ENCODE assay signal across 23 mouse cellular contexts in the genomic region with DNA sequence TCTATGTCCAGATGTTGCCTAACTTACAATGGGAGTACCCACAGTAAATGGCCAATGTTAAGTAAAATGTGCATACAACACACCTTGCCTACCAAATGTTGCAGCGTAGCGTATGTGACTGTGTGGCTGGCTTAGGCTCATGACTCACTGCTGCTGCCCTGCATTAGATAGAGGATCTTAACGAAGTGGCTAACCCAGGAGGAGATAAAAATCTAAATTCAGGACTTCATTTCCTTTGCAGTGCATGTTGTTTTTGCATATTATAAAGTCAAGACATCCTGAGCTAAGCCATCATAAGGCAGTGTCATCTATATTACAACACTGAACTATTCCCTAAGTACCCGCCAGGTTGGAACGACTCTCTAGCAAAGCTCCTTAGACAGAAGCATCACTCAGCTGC.
"Had no signal": no experiment of that assay in that cellular context is flagged by ENCODE, and none has a peak within 500 bp of the region (broad histone marks: within the 10 kb centered on the region; RNA-seq: fewer than 3 reads in every experiment).

No protein-coding gene starts in this region.

- DNase-seq: gastrocnemius, postnatal 14 days; gastrocnemius, postnatal 36 days; heart, adult 11 months; heart, adult 2 months; heart, postnatal 14 days; heart, postnatal 36 days; kidney, adult 11 months; kidney, adult 2 months; kidney, adult 9 months; kidney, postnatal 14 days; kidney, postnatal 4 days; liver; liver, embryonic 13.5 days had no signal

- H3K4me3 ChIP-seq: heart, adult 2 months; heart, embryonic 13.5 days; heart, embryonic 15.5 days; hindbrain, embryonic 13.5 days; hindbrain, embryonic 15.5 days; kidney, embryonic 15.5 days; layer of hippocampus, adult 2 months; limb, embryonic 10.5 days; limb, embryonic 12.5 days; liver, embryonic 13.5 days had no signal

- H3K9me3 ChIP-seq: heart, embryonic 15.5 days; hindbrain, embryonic 13.5 days; hindbrain, embryonic 15.5 days; liver, embryonic 13.5 days had no signal

- H3K27me3 ChIP-seq: heart, embryonic 13.5 days; heart, embryonic 15.5 days; hindbrain, embryonic 13.5 days; hindbrain, embryonic 15.5 days; kidney, embryonic 15.5 days; limb, embryonic 12.5 days; liver, embryonic 13.5 days had no signal

- H3K4me1 ChIP-seq: heart, embryonic 13.5 days; heart, embryonic 15.5 days; hindbrain, embryonic 13.5 days; hindbrain, embryonic 15.5 days; kidney, embryonic 15.5 days; limb, embryonic 10.5 days; limb, embryonic 12.5 days; liver, embryonic 13.5 days had no signal

- ATAC-seq: hindbrain, postnatal 0 days; intestine, embryonic 16.5 days had no signal
